Mouse (Mus musculus) lung, embryonic 14.5 days (tissue): ENCODE results near the gene Deup1. TPM values are rescaled to one million over a fixed set of nuclear protein-coding genes. Genes with fewer than 3 reads are reported as not detected.
"Not testable (repeated sequence)": the region's sequence is repeated elsewhere in the genome, so short reads cannot be mapped to it uniquely, and the experiment has no call there.

ENCODE experiments used
- ATAC-seq: fragments of 200-750 bp; cut with Nextera tagmentation; 2 replicates; pipeline ENCODE4 v1.8.0; 2017; ENCODE audit warnings: mild to moderate bottlenecking, moderate TSS enrichment, moderate library complexity; ENCODE audit not compliant: insufficient read depth
- DNase-seq: peaks from one replicate; pipeline ENCODE4 v3.0.0-alpha.2; 2015
- H3K27ac ChIP-seq: fragments of 300-500 bp; sonication (generic); 2 replicates; pipeline ENCODE4 v1.5.1; 2014; ENCODE audit warnings: low read depth, mild to moderate bottlenecking, moderate library complexity
- H3K27me3 ChIP-seq: fragments of 300-500 bp; sonication (generic); 2 replicates; pipeline ENCODE4 v1.6.1; 2014; ENCODE audit warnings: low read length, control low read depth; ENCODE audit not compliant: insufficient read depth
- H3K36me3 ChIP-seq: fragments of 300-500 bp; sonication (generic); 2 replicates; pipeline ENCODE4 v1.6.1; 2014; ENCODE audit warnings: control low read depth; ENCODE audit not compliant: insufficient read depth
- H3K4me1 ChIP-seq: fragments of 300-500 bp; sonication (generic); 2 replicates; pipeline ENCODE4 v1.6.1; 2014; ENCODE audit warnings: antibody characterized with exemption, control low read depth; ENCODE audit not compliant: insufficient read depth
- H3K4me2 ChIP-seq: fragments of 300-500 bp; sonication (generic); 2 replicates; pipeline ENCODE4 v1.6.1; 2014; ENCODE audit warnings: mild to moderate bottlenecking
- H3K4me3 ChIP-seq: fragments of 300-500 bp; sonication (generic); 2 replicates; pipeline ENCODE4 v1.5.1; 2014; ENCODE audit warnings: low read depth, low read length
- H3K9ac ChIP-seq: fragments of 300-500 bp; sonication (generic); 2 replicates; pipeline ENCODE4 v1.6.1; 2014
- H3K9me3 ChIP-seq: fragments of 300-500 bp; sonication (generic); 2 replicates; pipeline ENCODE4 v1.6.1; 2016; ENCODE audit warnings: low read depth, low read length, control low read depth
- CTCF ChIP-seq: IDR thresholded peaks from 2 replicates; pipeline ENCODE4 v1.5.1; 2016; ENCODE audit warnings: antibody characterized with exemption, low read depth
- WGBS: fragments of 180-500 bp; shearing (Covaris S2); extraction: QIAGEN DNeasy Blood & Tissue Kit; methylation state at CpG from one replicate; pipeline ENCODE4 v1.1.7; 2014; 5-methylcytosine and 5-hydroxymethylcytosine counted together
- polyA plus RNA-seq: library from polyadenylated mRNA; unstranded; fragments of >200 nt; fragmentation: Nextera tagmentation; extraction: Ambion mirVana; gene quantifications from 2 replicates; pipeline ENCODE4 v1.2.1, GENCODE M21; 2014

Gene Deup1
- polyA plus RNA-seq, 1 experiment from 2014 or later, result 1.1 TPM

- Histone ChIP-seq H3K36me3 (no peaks in the 10 kb centered on the region), H3K4me2 (no peak overlapping the region), H3K4me3 (no peak overlapping the region), H3K4me1 (no peaks in the 10 kb centered on the region), H3K9me3 (no peaks in the 10 kb centered on the region), H3K27me3 (no peaks in the 10 kb centered on the region), H3K9ac (no peak overlapping the region), H3K27ac (no peak overlapping the region)
- TF ChIP-seq CTCF, result no peak
- DNase-seq (no peak), ATAC-seq (no peak)
- WGBS, result 75% methylated on average over 13 of the region's 13 CpGs
Observed at GRCm38 (mm10) chr9:15574750-15575454, 52.8 kb downstream of the Deup1 start.

GRCm38 (mm10) chr9:15562353-15562752 is 65.4 kb downstream of the Deup1 start:
- 61% methylated on average over 7 of the region's 7 CpGs for WGBS
- H3K36me3 ChIP-seq, result no peaks in the 10 kb centered on the region

GRCm38 (mm10) chr9:15560451-15560850 is 67.3 kb downstream of the Deup1 start:
- no peak overlapping the region for H3K4me2 ChIP-seq
- TF ChIP-seq CTCF, result no peak
- H3K4me1 ChIP-seq, result no peaks in the 10 kb centered on the region
- no peaks in the 10 kb centered on the region for H3K36me3 ChIP-seq
- no peak overlapping the region for H3K27ac ChIP-seq
- DNase-seq, result no peak
- 67% methylated on average over 3 of the region's 3 CpGs for WGBS
- no peaks in the 10 kb centered on the region for H3K27me3 ChIP-seq
- H3K4me3 ChIP-seq, result no peak overlapping the region
- H3K9ac ChIP-seq, result no peak overlapping the region
- no peaks in the 10 kb centered on the region for H3K9me3 ChIP-seq
- ATAC-seq, result no peak

More at GRCm38 (mm10) chr9:15562353-15562752, 65.4 kb downstream of the Deup1 start:
- DNase-seq (no peak), ATAC-seq (no peak)
- H3K27ac ChIP-seq, result no peak overlapping the region
- no peak for TF ChIP-seq CTCF
- H3K4me3 ChIP-seq, result no peak overlapping the region
- no peaks in the 10 kb centered on the region for H3K27me3 ChIP-seq
- no peaks in the 10 kb centered on the region for H3K4me1 ChIP-seq
- no peak overlapping the region for H3K4me2 ChIP-seq
- no peak overlapping the region for H3K9ac ChIP-seq
- no peaks in the 10 kb centered on the region for H3K9me3 ChIP-seq

- Histone ChIP-seq H3K4me2 (no peak overlapping the region), H3K4me1 (no peaks in the 10 kb centered on the region), H3K4me3 (no peak overlapping the region), H3K9me3 (no peaks in the 10 kb centered on the region), H3K9ac (no peak overlapping the region), H3K36me3 (no peaks in the 10 kb centered on the region), H3K27ac (no peak overlapping the region), H3K27me3 (no peaks in the 10 kb centered on the region)
- no peak for TF ChIP-seq CTCF
- DNase-seq (no peak), ATAC-seq (no peak)
- 83% methylated on average over 8 of the region's 8 CpGs for WGBS
Observed at GRCm38 (mm10) chr9:15553322-15553721, 74.4 kb downstream of the Deup1 start.

- DNase-seq, result no peak
- H3K36me3 ChIP-seq, result no peaks in the 10 kb centered on the region
- no peaks in the 10 kb centered on the region for H3K27me3 ChIP-seq
- WGBS, result 50% methylated on average over 15 of the region's 15 CpGs
- no peak overlapping the region for H3K9ac ChIP-seq
- H3K27ac ChIP-seq, result no peak overlapping the region
- no peak overlapping the region for H3K4me3 ChIP-seq
- no peak for TF ChIP-seq CTCF
- H3K4me1 ChIP-seq, result no peaks in the 10 kb centered on the region
- ATAC-seq, result no peak; the same call in 1 of the 2 replicates
- no peaks in the 10 kb centered on the region for H3K9me3 ChIP-seq
- no peak overlapping the region for H3K4me2 ChIP-seq
Observed at GRCm38 (mm10) chr9:15551933-15552851, 75.5 kb downstream of the Deup1 start.

GRCm38 (mm10) chr9:15551073-15551472 is 76.7 kb downstream of the Deup1 start:
- H3K27me3 ChIP-seq, H3K4me3 ChIP-seq, H3K9me3 ChIP-seq, H3K4me2 ChIP-seq, DNase-seq, H3K27ac ChIP-seq, H3K36me3 ChIP-seq, H3K9ac ChIP-seq, H3K4me1 ChIP-seq, ATAC-seq: not testable (repeated sequence)
- WGBS, result 86% methylated on average over 6 of the region's 6 CpGs

GRCm38 (mm10) chr9:15550461-15550961 is 77.2 kb downstream of the Deup1 start:
- H3K4me2 ChIP-seq, result no peak overlapping the region
- DNase-seq (no peak), ATAC-seq (no peak)
- no peaks in the 10 kb centered on the region for H3K4me1 ChIP-seq
- TF ChIP-seq CTCF, result no peak
- no peak overlapping the region for H3K4me3 ChIP-seq
- WGBS, result 58% methylated on average over 4 of the region's 4 CpGs
- no peak overlapping the region for H3K27ac ChIP-seq
- H3K9me3 ChIP-seq, result no peaks in the 10 kb centered on the region
- no peaks in the 10 kb centered on the region for H3K36me3 ChIP-seq
- H3K9ac ChIP-seq, result no peak overlapping the region
- no peaks in the 10 kb centered on the region for H3K27me3 ChIP-seq
